Mouse (Mus musculus) ES-CJ7 (cell line): ENCODE measurements at regions not wholly inside any gene's neighbourhood (a gene's known extent, or its start where the extent isn't known, plus 50 kb on each side); places are given as distances from the start of the nearest gene placed in this dataset.

ENCODE experiments used
- DNase-seq: peaks from one replicate; pipeline ENCODE4 v3.0.0; 2011; ENCODE audit warnings: low read depth, low spot score

DNA sequence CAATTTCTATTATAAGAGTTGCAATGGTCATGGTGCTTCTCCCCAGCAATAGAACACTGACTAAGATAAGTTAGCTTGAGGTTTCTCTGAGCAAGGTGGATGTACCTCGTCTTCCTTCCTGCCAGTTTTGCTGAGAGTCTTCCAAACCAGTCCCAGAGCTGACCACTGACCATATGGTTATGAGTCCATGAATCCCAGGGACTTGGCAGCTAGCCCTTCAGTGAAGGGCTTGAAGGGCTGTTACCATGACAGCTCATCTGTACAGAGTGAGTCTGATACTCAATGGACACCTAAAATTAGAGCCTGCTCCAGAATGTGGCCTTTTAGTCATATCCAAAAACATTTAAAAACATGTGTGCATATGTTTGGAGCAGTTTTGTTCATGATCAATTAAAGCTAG lies 297.5 kb upstream of the Thsd7b start:
- DNase-seq: no peak

DNA sequence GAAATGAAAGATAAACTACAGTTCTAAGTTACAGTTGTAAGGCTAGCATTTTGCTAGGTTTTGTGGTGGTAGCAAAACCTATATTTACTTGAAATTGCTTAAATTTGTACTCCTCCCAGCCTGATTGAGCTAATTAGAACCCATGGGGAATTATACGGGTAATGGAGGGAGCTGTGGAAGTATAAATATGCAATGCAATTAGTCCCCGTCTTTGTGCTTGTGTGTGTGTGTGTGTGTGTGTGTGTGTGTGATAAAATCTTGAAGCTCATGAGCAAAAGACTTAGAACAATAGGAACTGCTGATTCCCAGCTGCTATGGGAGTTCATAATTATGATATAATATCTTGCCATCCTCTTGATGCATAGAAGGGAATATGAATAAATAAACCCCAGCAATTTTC lies 321.7 kb upstream of the Thsd7b start:
- DNase-seq: no peak

DNA sequence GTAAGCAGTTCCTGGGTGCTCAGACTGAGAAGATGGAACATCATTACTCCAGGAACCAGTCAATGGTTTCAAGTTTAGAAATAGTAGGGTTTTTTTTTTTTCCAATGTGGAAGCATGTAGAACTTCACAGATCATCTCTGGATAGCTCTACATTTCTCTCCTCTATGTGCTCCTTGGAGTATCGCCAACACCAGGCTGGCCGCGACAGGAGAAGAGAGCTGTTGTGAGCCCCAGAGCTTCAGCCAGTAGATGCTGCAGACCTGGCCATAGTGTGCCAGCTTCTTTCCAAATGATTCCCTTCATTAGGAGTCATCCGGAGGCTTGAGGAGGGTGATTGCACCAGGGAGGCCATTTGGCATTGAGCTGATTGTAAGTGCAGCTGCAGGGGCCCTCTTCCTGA lies 322.6 kb upstream of the Thsd7b start:
- no peak for DNase-seq

DNA sequence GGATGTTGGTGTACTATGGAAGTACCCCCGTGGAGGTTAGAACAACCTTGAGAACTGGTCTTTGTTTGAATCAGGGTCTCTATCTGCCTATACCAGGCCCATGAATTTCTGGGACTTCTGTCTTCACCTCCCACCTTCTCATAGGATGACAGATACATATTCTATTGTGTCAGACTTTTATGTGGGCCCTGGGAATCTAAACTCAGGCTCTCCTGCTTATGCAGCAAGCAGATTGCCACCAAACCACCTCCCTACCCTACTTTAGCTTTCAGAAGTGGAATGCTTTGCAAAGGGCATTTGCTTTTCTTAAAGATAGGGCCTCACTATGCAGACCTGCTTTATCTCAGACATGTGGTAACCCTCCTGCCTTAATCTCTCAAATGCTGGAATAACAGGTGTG lies 322.7 kb upstream of the Cxcr4 start:
- DNase-seq: no peak

DNA sequence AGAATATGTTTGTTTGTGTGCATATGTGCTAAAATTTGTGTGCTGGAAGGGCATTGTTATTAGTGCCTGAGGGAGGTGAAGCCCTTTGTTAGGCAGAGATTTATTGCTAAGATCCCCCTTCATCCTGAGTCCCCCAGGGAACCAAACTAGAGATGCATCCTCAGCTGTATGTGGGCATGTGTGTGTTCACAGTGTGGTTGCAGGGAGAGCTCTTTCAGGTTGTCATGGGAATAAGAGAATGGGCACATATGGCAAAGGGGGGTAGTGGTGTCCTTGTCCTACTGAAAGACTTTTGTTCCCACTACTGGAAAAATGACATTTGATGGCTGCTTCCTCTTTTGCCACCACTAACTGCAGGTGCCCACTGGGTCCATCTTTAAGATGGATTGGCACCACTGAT lies 320.4 kb upstream of the Cxcr4 start:
- DNase-seq: no peak

DNA sequence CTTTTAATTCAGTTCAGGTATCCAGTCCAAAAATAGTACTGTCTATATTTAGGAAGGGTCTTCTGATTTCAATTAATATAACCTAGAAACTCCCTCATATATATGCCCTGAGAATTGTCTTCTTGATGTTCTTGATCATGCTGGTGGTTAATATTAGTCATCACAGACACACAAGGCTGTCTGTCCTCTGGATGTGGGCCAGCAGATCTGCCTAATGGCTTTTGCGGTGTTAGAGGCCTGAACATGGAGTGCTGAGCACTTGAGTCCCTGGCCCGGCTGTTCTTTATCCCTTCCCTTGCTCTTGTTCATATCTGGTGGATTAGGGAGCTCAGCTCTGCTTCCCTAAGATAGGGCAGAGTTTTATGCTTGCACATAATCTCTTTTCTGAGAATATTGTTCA lies 315.5 kb upstream of the Cxcr4 start:
- no peak for DNase-seq

DNA sequence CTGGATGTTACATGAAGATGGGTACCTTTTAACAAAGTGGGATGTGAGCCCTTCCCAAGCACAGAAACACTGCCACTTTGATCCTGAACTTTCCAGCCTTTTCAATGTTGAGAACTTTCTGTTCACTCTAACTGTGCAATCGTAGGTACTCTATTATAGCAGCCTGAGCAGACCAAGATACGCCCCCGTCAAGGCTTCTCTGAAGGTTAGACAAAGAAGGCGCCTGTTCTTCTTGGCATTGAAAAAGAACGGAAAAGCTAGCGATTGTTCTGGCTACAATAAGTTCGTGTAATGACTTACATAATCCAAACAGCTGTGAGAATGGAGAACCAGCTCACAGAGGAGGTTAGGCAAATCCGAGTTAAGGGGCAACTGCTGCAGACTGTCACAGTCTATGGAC lies 305.9 kb upstream of the Cxcr4 start:
- DNase-seq: no peak

DNA sequence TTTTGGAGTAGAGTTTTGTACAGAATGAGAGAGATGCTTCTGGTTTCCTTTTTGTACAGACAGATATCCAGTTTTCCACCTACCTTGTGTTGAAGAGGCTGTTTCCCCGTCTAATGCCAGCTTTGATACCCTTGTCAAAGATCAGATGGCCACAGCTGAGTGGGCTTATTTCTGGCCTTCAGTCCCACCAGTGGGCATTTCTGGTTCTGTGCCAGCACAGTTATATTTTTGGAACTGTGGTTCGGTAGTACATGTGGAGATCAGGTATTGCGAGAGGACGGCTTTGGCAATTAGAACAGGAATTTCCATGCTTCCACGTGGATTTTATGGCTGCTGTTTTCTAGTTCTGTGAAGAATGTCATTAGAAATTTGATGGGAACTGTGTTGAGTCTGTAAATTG lies 302.5 kb upstream of the Cxcr4 start:
- no peak for DNase-seq

DNA sequence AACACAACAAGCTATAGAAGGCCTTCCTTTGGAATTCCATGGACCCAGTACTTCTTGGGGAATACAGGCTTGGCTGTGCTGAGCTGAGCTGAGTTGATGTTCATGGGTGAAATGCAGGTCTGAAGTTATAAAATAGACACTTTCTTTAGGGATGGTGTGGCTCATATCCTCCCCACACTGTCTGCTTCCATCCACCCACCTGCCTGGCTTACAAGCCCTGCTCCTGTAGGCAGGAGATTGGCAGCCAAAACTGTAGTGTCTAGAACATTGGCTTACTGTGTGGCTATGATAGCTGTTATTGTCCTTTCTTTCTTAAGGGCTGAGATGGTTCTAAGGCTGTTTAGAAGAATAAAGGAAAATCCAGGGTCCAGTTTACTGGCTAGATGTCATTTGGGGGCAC lies 286.2 kb upstream of the Cxcr4 start:
- DNase-seq: no peak

DNA sequence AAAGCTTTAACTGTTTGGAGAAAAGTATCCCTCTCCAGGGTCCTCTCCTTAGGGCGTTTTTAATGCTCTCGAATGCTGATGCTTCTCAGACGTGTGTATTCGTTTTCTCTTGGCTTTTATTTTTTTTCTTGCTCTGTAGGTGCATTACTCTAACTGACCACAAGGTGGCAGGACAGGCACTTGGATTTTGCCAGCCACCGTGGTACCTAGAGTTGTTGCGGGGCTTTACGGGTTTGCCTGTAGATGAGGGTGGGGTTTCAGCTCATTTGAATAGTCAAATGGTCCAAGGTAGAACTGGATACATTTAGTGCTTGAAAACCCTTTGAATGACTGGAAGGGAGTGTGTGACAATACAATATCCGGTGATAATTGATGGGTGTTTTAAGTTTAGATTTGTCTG lies 283.2 kb upstream of the Cxcr4 start:
- peak; percentile 85 for DNase-seq

DNA sequence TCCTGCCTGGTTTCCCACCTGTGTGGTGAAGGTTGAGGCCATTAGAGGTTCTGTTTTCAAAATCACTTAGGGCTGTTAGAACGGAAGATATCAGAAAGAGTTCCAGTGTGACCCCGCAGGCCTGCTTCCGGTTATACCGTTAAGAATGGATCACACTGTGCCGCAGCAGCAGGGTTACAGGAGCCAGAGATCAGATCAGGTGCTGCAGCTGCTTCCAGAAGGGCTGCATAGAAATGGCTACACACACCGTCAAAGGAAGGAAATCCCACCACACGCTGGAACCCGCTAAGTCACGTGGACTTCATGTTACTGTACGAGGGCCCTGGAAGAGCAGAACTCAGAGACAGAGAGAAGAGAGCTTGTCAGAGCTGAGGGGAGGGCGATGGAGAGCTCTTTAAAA lies 282.1 kb upstream of the Cxcr4 start:
- no peak for DNase-seq

DNA sequence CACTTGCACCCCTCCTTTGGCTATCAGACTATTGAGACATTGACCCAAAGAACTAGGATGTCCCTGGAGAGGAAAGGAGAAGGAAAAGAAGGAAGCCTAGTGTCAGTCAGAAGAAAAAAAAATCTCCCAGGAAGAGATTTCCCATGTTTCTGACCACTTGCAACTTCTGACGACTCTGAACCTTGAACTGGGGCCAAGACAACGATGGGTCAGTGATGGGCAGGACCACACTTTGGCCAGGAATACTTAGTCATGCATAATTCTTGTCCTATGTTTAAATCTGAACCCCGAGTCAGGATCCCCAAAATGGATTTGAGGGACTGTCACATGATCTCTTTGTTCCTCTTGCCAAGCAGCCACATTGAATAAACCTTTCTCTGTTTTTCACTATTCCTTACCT lies 276.7 kb upstream of the Cxcr4 start:
- no peak for DNase-seq

DNA sequence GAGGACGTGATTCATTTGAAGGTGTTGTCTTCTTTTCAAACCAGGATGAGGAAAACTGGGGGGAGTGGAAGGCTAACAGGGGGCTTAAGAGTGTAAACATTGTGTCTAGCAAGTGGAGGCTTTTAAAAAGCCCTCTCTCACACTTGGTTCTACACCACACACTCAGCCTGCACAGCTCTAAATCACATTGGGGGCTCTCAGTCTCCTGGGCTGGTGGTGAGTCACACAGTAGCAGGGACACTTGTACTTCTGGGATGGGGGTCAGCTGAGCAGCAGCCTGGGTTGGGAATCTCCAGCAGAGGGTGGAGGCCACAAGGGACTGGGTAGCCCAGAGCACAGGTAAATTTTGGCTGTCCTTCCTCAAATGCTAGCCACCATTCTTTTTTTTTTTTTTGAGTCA lies 268.4 kb upstream of the Cxcr4 start:
- no peak for DNase-seq

DNA sequence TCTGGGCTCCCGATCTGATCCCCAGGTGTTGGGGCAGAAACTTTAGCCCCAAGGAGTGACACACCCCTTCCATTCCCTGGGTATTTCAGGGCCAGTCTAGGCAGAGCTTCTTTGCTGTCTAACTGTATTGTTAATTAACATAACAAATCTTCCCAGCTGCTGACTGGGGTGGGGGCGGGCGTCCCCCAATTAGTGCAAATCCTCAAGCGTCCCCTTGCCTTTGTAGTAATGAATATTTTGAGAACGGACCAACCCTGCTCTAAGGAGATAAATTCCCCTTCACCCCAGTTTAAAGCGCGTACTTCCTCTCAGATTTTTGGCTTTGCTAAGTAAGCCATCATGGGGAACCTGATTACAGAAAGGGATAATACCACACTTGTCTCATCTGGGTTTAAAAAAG lies 268.0 kb upstream of the Cxcr4 start:
- DNase-seq: peak; percentile 85

DNA sequence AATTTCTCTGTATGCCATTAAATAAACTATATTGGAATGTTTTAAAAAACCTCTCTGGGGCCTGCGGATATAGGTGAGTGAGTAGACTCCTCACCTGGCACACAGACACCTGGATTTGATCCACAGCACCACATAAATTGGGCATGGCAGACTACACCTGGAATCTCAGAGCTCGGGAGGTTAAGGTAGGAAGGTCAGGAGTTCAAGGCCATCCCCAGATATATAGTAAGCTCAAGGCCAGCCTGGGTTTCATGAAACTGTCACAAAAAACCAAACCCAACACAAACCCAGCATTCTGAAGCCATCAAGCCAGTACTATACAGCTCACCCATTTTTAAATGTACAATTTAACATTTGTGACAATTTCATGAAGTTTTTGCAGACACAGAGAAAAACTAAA lies 266.6 kb upstream of the Cxcr4 start:
- DNase-seq: no peak

DNA sequence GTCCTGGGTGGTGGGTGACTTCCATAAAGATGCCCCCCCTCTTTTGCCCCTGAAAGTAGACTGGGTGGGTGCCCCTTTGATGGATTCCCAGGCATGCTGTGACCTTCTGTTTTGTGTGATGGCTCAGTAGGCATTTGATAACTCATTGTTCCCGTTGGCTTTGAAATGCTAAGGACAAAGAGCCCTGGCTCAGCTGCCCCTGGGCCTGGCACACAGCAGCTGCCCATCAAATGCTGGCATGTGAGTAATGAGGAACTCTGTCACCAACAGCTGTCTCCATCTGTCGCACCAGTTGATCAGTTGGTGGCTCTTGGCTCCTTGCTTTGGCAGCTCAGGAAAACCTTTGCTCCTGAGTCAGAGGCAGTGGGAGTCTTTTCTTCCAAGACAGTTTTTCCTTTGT lies 264.8 kb upstream of the Cxcr4 start:
- DNase-seq: no peak

DNA sequence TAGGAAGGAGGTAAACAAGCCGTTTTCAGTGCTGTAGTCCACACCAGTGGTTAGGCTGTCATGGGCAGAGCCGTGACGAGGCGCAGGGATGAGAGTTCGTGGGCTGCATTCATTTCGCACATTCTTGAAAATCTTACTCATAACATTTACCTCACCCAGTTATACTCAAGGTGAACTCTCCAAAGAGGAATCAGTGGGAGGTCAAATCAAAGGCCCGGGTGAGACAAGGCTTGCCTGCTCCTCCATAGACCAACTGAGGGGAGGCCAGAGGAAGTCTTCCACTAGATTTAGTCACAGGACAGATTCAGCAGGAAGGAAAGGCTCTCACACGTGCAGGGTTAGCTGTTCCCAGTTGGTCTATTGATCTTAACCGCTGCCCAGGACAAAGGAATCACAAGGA lies 262.6 kb upstream of the Cxcr4 start:
- no peak for DNase-seq

DNA sequence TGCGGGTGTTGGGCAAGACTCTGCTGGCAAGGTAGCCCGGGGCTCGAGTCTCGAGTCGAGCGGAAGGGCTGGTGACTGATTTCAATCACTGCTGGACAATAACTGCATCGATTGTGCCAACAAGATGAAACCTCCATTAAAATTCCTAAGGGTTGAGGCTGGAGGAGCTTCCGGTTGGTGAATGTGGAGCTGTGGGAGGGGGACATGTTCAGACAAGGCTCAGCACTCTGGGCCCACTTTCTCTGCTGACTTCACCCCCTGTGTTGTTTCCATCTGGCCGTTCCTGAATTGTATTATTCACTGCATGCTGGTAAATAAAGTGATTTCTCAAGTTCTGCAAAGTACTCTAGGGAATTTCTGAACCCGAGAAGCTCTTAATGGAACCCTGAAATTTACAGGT lies 261.2 kb upstream of the Cxcr4 start:
- DNase-seq: peak; percentile 41

DNA sequence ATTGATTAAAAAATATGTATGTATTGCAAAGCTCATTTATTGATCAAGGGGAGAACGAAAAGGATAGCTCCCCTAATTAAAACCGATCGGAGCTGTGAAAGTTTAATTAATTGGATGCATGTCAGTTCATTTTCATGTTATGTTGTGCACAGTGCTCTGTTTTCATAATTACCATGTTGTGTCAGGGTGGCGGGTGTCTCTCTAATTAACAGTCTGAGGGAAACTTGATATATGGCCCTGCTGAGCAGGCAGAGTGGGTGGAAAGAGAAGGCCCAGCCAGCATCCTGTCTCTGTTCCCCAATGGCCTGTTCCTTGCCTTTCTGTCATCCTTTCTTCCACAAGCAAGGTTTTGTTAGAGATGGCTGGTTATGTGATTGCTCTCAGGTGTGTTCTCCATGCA lies 245.3 kb upstream of the Cxcr4 start:
- DNase-seq: no peak

DNA sequence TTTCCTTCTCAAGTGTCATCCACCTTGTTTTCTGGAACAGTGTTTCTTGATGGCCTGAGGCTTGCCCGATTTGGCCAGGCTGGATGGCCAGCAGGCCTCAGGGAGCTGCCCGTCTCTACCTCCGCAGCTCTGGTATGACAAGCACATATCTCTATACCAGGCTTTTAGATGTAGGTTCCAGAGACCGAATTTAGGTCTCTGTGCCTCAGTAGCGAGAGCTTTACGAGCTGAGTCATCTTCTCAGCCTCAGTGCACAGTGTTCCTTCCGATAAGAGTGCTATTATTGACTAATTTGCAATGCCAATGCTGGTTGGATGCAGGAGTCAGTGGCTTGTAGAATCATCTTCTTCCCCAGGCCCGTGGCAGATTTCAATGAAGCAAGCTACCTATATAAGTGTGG lies 243.4 kb upstream of the Cxcr4 start:
- no peak for DNase-seq

DNA sequence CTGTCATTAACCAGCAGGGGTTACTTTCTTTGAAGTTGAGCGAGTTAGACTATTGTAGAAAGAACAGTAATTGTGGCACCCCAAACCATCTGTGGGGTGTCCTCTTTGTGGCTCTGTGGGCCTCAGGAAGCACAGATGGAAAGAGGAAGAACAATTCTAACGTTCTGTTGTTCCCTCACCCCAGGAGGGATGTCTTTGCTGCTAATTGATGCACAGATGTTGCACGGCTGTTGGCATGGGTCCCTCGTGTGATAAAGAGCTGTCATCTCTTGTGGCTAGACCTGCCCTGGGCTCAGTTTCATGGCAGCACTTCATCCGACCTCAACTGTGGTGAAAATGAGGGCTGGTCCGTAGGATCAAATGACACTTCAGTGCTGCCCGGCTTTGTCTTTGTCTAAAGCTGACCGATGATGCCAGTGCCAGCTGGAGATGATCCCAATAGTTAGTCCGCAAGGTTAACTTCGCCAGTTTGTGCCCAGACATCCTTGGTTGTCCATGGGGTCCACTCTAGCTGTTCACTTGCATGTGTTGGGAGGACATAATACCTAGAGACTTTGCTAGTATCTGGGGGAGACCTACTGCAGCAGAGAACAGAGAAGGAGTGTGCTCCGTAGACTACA lies 241.1 kb upstream of the Cxcr4 start:
- DNase-seq: no peak

DNA sequence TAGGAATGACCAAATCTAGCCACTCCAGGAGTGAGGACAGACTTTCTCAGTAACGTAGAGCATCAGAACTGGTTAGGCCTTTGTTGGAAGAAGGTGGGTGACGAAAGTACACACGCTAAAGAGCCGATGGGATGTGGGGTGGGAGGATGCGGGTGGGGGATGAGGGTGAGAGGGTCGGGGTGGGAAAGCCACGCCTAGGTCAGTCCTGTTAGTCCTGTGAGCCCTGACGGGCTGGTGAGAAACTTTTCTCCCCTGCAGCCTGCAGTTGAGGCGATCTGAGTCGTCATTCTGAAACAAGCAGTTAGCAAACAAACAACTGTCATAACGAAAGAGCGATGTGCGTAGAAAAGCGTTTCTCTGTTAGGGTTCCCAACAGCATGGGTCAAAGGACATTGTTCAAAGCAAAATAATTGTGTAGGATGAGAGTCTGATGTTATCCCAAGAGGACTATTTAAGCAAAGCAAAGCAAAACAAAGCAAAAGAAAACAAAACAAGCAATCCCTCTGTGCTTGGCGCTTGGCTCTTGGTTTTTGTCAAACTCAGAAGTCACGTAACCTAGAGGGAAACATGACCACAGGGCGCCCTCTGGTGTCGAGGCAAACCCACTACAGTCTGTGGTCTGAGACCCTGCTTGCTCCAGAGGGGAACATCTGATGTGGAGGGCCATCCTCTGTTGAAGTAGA lies 240.2 kb upstream of the Cxcr4 start:
- peak; percentile 81 for DNase-seq

DNA sequence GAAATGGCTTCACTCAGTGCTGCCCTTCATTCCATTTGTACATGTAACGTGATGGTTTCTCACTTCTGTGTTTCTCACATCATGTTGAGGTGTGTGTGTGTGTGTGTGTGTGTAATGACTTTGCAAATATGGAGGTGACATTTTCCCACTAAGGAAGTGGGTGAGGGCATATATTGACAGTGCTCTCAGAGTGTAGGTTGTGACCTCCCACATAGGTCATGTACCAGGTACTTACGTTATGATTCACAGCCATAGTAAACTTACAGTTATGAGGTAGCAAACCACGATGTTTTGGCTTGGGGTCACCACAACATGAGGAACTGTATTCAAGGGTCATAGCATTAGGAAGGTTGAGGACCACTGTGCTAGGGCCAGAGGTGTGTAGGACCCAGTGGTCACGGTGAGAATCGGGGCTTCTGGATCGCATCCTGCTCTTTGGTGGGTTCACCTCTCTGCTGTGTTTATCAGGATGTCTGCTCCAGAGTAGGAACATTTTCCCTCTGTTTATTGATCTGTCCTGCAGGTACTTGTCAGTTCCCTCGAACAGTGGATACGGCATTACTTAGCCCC lies 238.7 kb upstream of the Cxcr4 start:
- DNase-seq: no peak

DNA sequence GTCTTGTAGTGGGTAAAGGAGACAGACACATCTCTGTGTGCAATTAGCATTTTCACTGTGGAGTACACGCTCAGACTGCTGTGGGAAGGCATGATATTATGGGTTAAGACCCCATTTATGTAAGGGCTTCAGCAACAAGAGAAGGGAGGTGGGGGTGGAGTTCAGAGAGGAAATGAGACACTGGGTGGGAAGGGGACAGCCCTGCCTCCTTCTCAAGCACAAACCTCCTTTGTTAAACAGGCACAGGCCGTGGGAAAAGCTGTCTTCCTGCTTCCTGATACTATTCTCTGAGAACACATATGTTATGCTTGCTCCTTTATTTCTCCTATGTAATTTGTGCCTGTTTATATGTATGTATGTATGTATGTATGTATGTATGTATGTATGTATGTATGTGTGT lies 237.4 kb upstream of the Cxcr4 start:
- DNase-seq: no peak
